Mouse (Mus musculus) hindbrain, embryonic 16.5 days (tissue): ENCODE data around the gene Kcnk3. TPM values are rescaled to one million over a fixed set of nuclear protein-coding genes. Genes with fewer than 3 reads are reported as not detected.

Source experiments
- ATAC-seq: fragments of 200-750 bp; cut with Nextera tagmentation; 2 replicates; pipeline ENCODE4 v1.8.0; 2017; ENCODE audit warnings: moderate TSS enrichment, moderate library complexity
- H3K27ac ChIP-seq: fragments of 300-500 bp; sonication (generic); 2 replicates; pipeline ENCODE4 v1.5.1; 2014; ENCODE audit warnings: low read depth, mild to moderate bottlenecking, control low read depth, low read length, moderate library complexity
- H3K27me3 ChIP-seq: fragments of 300-500 bp; sonication (generic); replicated peaks from 2 replicates; pipeline ENCODE4 v1.6.1; 2014; ENCODE audit warnings: low read length; ENCODE audit not compliant: control insufficient read depth, insufficient read depth
- H3K36me3 ChIP-seq: fragments of 300-500 bp; sonication (generic); 2 replicates; pipeline ENCODE4 v1.6.1; 2014; ENCODE audit warnings: mild to moderate bottlenecking, low read length, moderate library complexity, mixed read lengths; ENCODE audit not compliant: control insufficient read depth, insufficient read depth
- H3K4me1 ChIP-seq: fragments of 300-500 bp; sonication (generic); 2 replicates; pipeline ENCODE4 v1.6.1; 2014; ENCODE audit warnings: low read depth, low read length; ENCODE audit not compliant: control insufficient read depth, insufficient read depth
- H3K4me2 ChIP-seq: fragments of 300-500 bp; sonication (generic); 2 replicates; pipeline ENCODE4 v1.6.1; 2014; ENCODE audit warnings: mild to moderate bottlenecking, low read length, control low read depth, moderate library complexity
- H3K4me3 ChIP-seq: fragments of 300-500 bp; sonication (generic); 2 replicates; pipeline ENCODE4 v1.5.1; 2014; ENCODE audit warnings: mild to moderate bottlenecking, low read length, control low read depth, moderate library complexity
- H3K9ac ChIP-seq: fragments of 300-500 bp; sonication (generic); 2 replicates; pipeline ENCODE4 v1.6.1; 2014; ENCODE audit warnings: low read depth, mild to moderate bottlenecking, control low read depth, low read length, moderate library complexity
- H3K9me3 ChIP-seq: fragments of 300-500 bp; sonication (generic); 2 replicates; pipeline ENCODE4 v1.6.1; 2014; ENCODE audit warnings: mild to moderate bottlenecking, low read length, moderate library complexity; ENCODE audit not compliant: control insufficient read depth
- WGBS: fragments of 180-500 bp; shearing (Covaris S2); extraction: QIAGEN DNeasy Blood & Tissue Kit; methylation state at CpG from one replicate; pipeline ENCODE4 v1.1.7; 2014; 5-methylcytosine and 5-hydroxymethylcytosine counted together
- polyA plus RNA-seq: library from polyadenylated mRNA; unstranded; fragments of >200 nt; fragmentation: Nextera tagmentation; extraction: Ambion mirVana; gene quantifications from 2 replicates; pipeline ENCODE4 v1.2.1, GENCODE M21; 2015

The Kcnk3 gene
- polyA plus RNA-seq, 1 experiment from 2014 or later = 8.0 TPM

DNA sequence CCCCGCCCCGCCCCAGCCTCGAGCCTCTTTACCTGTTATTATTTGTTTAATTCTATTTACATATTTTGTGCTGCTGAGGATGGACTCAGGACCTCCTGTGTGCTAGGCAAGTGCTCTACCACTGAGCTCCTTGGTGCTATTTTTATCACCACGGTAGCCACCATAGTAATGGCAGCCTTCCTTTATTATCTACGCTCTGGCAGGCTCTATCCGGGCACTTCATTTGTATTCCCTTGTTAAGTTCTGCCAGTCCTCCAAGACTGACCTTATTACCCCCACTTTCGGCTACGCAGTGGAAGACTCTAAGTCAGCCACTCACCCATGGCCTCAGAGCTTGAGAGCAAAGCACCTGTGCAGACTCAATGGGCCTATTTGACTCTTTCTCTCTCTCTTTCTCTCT, 3.8 kb downstream of the Kcnk3 start:
- no peak overlapping the region for H3K27ac ChIP-seq
- no peaks in the 10 kb centered on the region for H3K9me3 ChIP-seq
- no peak overlapping the region for H3K4me2 ChIP-seq
- ATAC-seq = no peak
- peaks cover 43% of the 10 kb centered on the region for H3K4me1 ChIP-seq
- WGBS = 76% methylated on average over 8 of the region's 8 CpGs
- H3K27me3 ChIP-seq = no peaks in the 10 kb centered on the region
- H3K9ac ChIP-seq = no peak overlapping the region
- H3K4me3 ChIP-seq = no peak overlapping the region
- H3K36me3 ChIP-seq = no peaks in the 10 kb centered on the region

DNA sequence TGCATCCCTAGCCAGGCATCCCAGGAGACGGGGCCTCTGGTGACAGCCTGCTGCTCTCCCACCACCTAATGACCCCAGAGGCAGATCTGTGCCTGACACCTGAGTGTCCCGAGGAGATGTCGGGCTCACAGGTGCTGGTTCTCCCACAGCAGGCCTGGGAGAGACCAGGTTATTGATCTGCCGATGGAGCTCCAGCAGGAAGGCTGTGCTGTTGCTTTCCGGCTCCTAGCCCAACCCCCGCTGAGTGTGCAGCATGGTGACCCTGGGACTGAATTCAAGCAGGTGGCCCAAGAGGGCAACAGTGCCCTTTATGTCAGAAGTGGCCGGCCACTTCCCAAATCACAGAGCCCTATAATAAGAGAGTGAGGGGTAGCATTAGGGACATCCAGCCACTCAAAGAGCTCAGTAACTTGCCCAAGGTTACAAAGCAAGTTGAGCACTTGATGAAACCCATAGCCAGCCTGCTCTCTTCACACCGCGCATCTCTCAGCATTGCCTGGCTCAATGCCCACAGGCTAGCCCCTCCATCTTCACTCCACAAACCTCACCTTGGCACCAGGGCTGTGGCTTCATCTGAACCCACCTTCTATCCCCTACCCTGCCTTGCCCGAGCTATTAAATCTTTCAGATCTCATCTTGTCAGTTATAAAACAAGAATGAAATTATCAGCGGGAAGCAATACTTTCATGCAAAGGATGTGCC, 4.5 kb downstream of the Kcnk3 start:
- ATAC-seq = no peak
- WGBS = 78% methylated on average over 11 of the region's 11 CpGs
- H3K4me1 ChIP-seq = peaks cover 38% of the 10 kb centered on the region

GRCm38 (mm10) chr5:30593360-30593759, 5.4 kb downstream of the Kcnk3 start:
- ATAC-seq = no peak
- no peak overlapping the region for H3K27ac ChIP-seq
- peaks cover 38% of the 10 kb centered on the region for H3K4me1 ChIP-seq
- H3K9me3 ChIP-seq = no peaks in the 10 kb centered on the region
- 79% methylated on average over 11 of the region's 11 CpGs for WGBS
- no peaks in the 10 kb centered on the region for H3K36me3 ChIP-seq
- no peak overlapping the region for H3K4me2 ChIP-seq
- no peaks in the 10 kb centered on the region for H3K27me3 ChIP-seq
- H3K9ac ChIP-seq = no peak overlapping the region; the same call in 1 of the 2 replicates
- no peak overlapping the region for H3K4me3 ChIP-seq

More for the DNA sequence above, 4.5 kb downstream of the Kcnk3 start:
- Histone ChIP-seq H3K27ac (no peak overlapping the region), H3K9me3 (no peaks in the 10 kb centered on the region), H3K4me2 (no peak overlapping the region), H3K36me3 (no peaks in the 10 kb centered on the region), H3K9ac (no peak overlapping the region), H3K27me3 (no peaks in the 10 kb centered on the region), H3K4me3 (no peak overlapping the region)

- no peak for ATAC-seq
- no peak overlapping the region for H3K4me3 ChIP-seq
- H3K4me2 ChIP-seq = no peak overlapping the region
- 34% methylated on average over 10 of the region's 10 CpGs for WGBS
- H3K9me3 ChIP-seq = no peaks in the 10 kb centered on the region
- peaks cover 32% of the 10 kb centered on the region for H3K4me1 ChIP-seq
- no peaks in the 10 kb centered on the region for H3K27me3 ChIP-seq
- H3K27ac ChIP-seq = no peak overlapping the region
- no peak overlapping the region; the same call in 1 of the 2 replicates for H3K9ac ChIP-seq
- H3K36me3 ChIP-seq = no peaks in the 10 kb centered on the region
Measured at GRCm38 (mm10) chr5:30593811-30594504, 6.0 kb downstream of the Kcnk3 start.

GRCm38 (mm10) chr5:30594953-30595560, 7.1 kb downstream of the Kcnk3 start:
- WGBS = 41% methylated on average over 6 of the region's 6 CpGs

DNA sequence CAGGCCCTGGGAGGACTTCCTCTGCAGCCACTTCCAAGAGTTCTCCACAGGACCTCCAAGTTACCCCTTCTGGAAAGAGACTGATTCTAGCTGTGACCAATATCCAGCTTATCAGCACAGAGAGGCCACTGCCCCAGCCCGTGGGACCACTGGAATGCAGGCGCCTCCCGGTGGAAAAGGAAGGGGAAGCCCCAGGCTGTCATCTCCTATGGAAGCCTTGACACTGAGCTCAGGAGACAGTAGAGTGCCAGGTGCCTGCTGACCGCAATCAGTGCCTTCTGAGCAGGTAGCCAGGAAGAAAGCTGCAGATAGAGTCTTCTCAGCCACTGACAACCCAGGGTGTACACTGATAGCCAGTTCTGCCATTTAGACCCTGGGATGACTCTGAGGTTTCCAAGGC, 13.4 kb downstream of the Kcnk3 start:
- ATAC-seq = no peak
- 43% methylated on average over 4 of the region's 4 CpGs for WGBS
- H3K9ac ChIP-seq = no peak overlapping the region

More at GRCm38 (mm10) chr5:30594953-30595560, 7.1 kb downstream of the Kcnk3 start:
- no peak overlapping the region for H3K9ac ChIP-seq
- H3K27ac ChIP-seq = no peak overlapping the region
- H3K27me3 ChIP-seq = no peaks in the 10 kb centered on the region
- ATAC-seq = no peak
- H3K4me2 ChIP-seq = no peak overlapping the region
- H3K9me3 ChIP-seq = no peaks in the 10 kb centered on the region
- H3K4me1 ChIP-seq = peaks cover 21% of the 10 kb centered on the region
- H3K36me3 ChIP-seq = no peaks in the 10 kb centered on the region
- H3K4me3 ChIP-seq = no peak overlapping the region

DNA sequence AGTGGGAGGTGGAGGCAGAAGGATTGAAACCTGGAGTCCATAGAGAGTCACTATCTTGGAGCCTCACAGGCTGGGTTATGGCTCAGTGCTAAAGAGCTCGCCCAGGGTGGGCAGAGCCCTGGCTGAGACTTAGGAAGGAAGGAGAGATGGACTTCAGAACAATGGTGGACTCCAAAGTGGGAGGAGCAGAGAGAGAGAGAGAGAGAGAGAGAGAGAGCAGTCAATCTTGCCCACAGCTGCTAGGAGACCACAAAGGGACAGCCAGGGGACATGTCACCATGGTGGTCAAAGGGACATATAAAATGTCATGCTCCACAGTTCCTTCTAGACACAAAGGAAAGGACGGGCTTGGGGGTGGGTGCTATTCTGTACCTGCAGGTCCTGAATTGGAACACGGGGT, 15.3 kb downstream of the Kcnk3 start:
- no peaks in the 10 kb centered on the region for H3K36me3 ChIP-seq
- H3K9ac ChIP-seq = no peak overlapping the region
- no peak overlapping the region for H3K4me2 ChIP-seq
- no peaks in the 10 kb centered on the region for H3K9me3 ChIP-seq
- peaks cover 6% of the 10 kb centered on the region; the same call in 1 of the 2 replicates for H3K4me1 ChIP-seq
- no peak for ATAC-seq
- no peak overlapping the region for H3K4me3 ChIP-seq
- 65% methylated on average over 3 of the region's 3 CpGs for WGBS
- H3K27me3 ChIP-seq = no peaks in the 10 kb centered on the region
- H3K27ac ChIP-seq = no peak overlapping the region

More for the DNA sequence above, 13.4 kb downstream of the Kcnk3 start:
- H3K36me3 ChIP-seq = no peaks in the 10 kb centered on the region
- 0 out of 2 replicates have a peak, but pooled peaks cover 4% of the 10 kb centered on the region for H3K4me1 ChIP-seq
- no peaks in the 10 kb centered on the region for H3K27me3 ChIP-seq
- H3K9me3 ChIP-seq = no peaks in the 10 kb centered on the region
- no peak overlapping the region for H3K27ac ChIP-seq
- no peak overlapping the region for H3K4me2 ChIP-seq
- H3K4me3 ChIP-seq = no peak overlapping the region

DNA sequence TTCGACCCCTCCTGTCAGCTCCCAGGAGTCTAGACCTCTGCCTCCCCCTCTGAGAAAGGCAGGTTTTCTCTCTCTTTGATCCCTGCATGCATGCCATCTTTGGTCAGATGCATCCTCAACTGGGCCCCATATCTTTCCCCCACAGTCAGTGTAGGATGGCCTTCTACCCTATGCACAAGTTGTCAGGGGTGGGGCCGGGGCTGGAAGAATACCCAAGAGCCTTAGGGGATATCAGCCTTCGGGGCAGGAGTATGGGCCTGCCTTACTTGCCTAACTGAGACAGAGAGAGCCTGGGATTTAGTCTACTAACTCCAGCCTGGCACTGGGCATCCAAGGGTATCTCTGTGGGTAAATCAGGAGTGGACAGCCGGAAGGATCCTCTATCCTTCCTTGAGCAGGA, 16.0 kb downstream of the Kcnk3 start:
- 76% methylated on average over 4 of the region's 4 CpGs for WGBS
- ATAC-seq = no peak
- H3K4me2 ChIP-seq = no peak overlapping the region
- no peak overlapping the region for H3K4me3 ChIP-seq
- no peaks in the 10 kb centered on the region for H3K27me3 ChIP-seq
- H3K36me3 ChIP-seq = no peaks in the 10 kb centered on the region
- H3K9me3 ChIP-seq = no peaks in the 10 kb centered on the region
- no peak overlapping the region for H3K9ac ChIP-seq
- H3K27ac ChIP-seq = no peak overlapping the region
- peaks cover 6% of the 10 kb centered on the region; the same call in 1 of the 2 replicates for H3K4me1 ChIP-seq

DNA sequence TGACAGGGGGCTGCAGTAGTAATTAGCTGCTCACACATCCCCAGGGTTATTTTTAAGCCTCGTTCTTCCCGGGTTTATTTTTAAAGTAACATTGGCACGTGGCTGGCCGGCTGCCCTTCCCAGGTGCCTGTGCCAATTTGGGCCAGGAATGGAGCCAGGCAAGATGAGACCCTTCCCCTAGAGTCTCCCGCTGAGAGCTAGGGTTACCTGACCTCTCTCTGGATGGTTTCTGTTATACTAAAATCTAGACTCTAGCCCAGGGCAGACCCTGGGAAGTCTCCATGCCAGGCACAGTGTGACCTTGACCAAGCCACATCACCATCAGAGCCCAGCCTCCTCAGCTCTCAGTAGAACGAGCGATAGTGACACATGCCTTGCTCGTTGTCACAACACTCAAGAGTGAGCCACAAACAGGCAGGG, 16.8 kb downstream of the Kcnk3 start:
- H3K36me3 ChIP-seq = no peaks in the 10 kb centered on the region
- WGBS = 63% methylated on average over 8 of the region's 8 CpGs
- H3K4me3 ChIP-seq = no peak overlapping the region
- no peaks in the 10 kb centered on the region for H3K9me3 ChIP-seq
- no peaks in the 10 kb centered on the region for H3K27me3 ChIP-seq
- peaks cover 6% of the 10 kb centered on the region; the same call in 1 of the 2 replicates for H3K4me1 ChIP-seq
- ATAC-seq = no peak
- H3K4me2 ChIP-seq = no peak overlapping the region
- no peak overlapping the region for H3K9ac ChIP-seq
- H3K27ac ChIP-seq = no peak overlapping the region
